Mouse (Mus musculus) stomach, embryonic 14.5 days (tissue): ENCODE data around the gene 9530077C05Rik. TPM values are rescaled to one million over a fixed set of nuclear protein-coding genes. Genes with fewer than 3 reads are reported as not detected.
"Not testable (repeated sequence)": the region's sequence is repeated elsewhere in the genome, so short reads cannot be mapped to it uniquely, and the experiment has no call there.

ENCODE experiments used
- ATAC-seq: fragments of 200-750 bp; cut with Nextera tagmentation; 2 replicates; pipeline ENCODE4 v1.8.0; 2017; ENCODE audit warnings: low read depth, moderate TSS enrichment; ENCODE audit not compliant: insufficient number of reproducible peaks, insufficient read depth, low FRiP score
- H3K27ac ChIP-seq: fragments of 300-500 bp; sonication (generic); 2 replicates; pipeline ENCODE4 v1.5.1; 2014; ENCODE audit warnings: mild to moderate bottlenecking, low read length, moderate library complexity, mixed read lengths
- H3K27me3 ChIP-seq: fragments of 300-500 bp; sonication (generic); 2 replicates; pipeline ENCODE4 v1.6.1; 2014; ENCODE audit warnings: low read length, control low read depth, mixed read lengths; ENCODE audit not compliant: control insufficient read depth, insufficient read depth
- H3K36me3 ChIP-seq: fragments of 300-500 bp; sonication (generic); 2 replicates; pipeline ENCODE4 v1.6.1; 2014; ENCODE audit warnings: mild to moderate bottlenecking, control low read depth, low read length, moderate library complexity, mixed read lengths; ENCODE audit not compliant: control insufficient read depth, insufficient read depth
- H3K4me1 ChIP-seq: fragments of 300-500 bp; sonication (generic); 2 replicates; pipeline ENCODE4 v1.6.1; 2014; ENCODE audit warnings: low read length, control low read depth, mixed read lengths; ENCODE audit not compliant: control insufficient read depth, insufficient read depth
- H3K4me2 ChIP-seq: fragments of 300-500 bp; sonication (generic); replicated peaks from 2 replicates; pipeline ENCODE4 v1.6.1; 2014; ENCODE audit warnings: low read depth, low read length, control low read depth
- H3K4me3 ChIP-seq: fragments of 300-500 bp; sonication (generic); 2 replicates; pipeline ENCODE4 v1.5.1; 2014; ENCODE audit warnings: low read depth, low read length, control low read depth
- H3K9ac ChIP-seq: fragments of 300-500 bp; sonication (generic); replicated peaks from 2 replicates; pipeline ENCODE4 v1.6.1; 2014; ENCODE audit warnings: low read depth, mild to moderate bottlenecking, control low read depth, low read length, moderate library complexity, mixed read lengths
- H3K9me3 ChIP-seq: fragments of 300-500 bp; sonication (generic); 2 replicates; pipeline ENCODE4 v1.6.1; 2016; ENCODE audit warnings: low read depth, low read length, control low read depth; ENCODE audit not compliant: control insufficient read depth
- WGBS: fragments of 180-500 bp; shearing (Covaris S2); extraction: QIAGEN DNeasy Blood & Tissue Kit; methylation state at CpG from one replicate; pipeline ENCODE4 v1.1.7; 2014; 5-methylcytosine and 5-hydroxymethylcytosine counted together
- polyA plus RNA-seq: library from polyadenylated mRNA; unstranded; fragments of >200 nt; fragmentation: Nextera tagmentation; extraction: Ambion mirVana; gene quantifications from 2 replicates; pipeline ENCODE4 v1.2.1, GENCODE M21; 2014

Gene 9530077C05Rik
- polyA plus RNA-seq, 1 experiment from 2014 or later, result 6.2 TPM

DNA sequence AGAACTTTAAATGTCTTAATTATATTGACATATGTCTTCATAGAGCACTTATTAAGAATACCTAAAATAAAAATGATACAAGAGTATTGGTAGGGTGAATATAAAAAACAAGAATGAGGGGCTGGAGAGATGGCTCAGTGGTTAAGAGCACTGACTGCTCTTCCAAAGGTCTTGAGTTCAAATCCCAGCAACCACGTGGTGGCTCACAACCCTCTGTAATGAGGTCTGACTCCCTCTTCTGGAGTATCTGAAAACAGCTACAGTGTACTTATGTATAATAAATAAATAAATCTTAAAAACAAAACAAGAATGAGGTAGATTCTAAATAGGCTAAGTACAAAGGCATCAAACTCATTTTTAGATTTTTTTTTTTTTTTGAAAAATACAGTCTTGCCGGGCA lies 7.8 kb upstream of the 9530077C05Rik start:
- not testable (repeated sequence) for H3K27me3 ChIP-seq, H3K4me1 ChIP-seq, H3K36me3 ChIP-seq, H3K27ac ChIP-seq, H3K4me2 ChIP-seq, H3K9me3 ChIP-seq, ATAC-seq, H3K4me3 ChIP-seq, H3K9ac ChIP-seq
- 68% methylated on average over 2 of the region's 2 CpGs for WGBS

DNA sequence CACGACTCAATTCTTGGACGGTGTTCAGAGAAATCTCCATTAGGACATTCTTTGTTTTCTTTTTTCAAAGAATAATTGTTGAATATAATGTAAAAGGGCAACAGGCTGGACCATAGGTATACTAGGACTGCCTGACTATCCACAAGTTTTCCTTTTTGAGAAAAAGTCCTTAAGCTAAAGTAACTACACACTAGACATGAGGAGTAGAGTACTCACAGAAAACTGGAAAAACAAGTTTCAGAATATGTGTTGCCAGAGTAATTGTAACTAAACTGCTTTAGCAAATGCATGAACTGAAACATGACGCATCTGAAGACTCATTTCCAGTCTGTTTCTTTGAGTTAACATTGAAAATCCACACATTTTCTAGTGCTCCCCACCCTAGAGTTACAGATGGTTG lies 5.9 kb upstream of the 9530077C05Rik start:
- Histone ChIP-seq H3K4me1 (no peaks in the 10 kb centered on the region), H3K36me3 (no peaks in the 10 kb centered on the region), H3K27me3 (no peaks in the 10 kb centered on the region), H3K9me3 (no peaks in the 10 kb centered on the region), H3K27ac (no peak overlapping the region; the same call in 1 of the 2 replicates), H3K4me3 (no peak overlapping the region), H3K4me2 (no peak overlapping the region), H3K9ac (no peak overlapping the region)
- ATAC-seq, result no peak
- WGBS, result 63% methylated on average over 3 of the region's 3 CpGs

DNA sequence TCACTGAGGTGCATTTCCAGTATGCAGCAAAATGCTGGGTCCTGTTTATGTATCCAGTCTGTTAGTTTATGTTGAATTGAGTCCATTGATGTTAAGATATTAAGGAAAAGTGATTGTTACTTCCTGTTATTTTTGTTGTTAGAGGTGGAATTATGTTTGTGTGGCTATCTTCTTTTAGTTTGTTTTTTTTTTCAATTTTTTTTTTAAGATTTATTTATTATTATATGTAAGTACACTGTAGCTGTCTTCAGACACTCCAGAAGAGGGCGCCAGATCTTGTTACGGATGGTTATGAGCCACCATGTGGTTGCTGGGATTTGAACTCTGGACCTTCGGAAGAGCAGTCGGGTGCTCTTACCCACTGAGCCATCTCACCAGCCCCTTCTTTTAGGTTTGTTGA lies 3.7 kb upstream of the 9530077C05Rik start:
- H3K36me3 ChIP-seq, ATAC-seq, H3K9ac ChIP-seq, H3K27me3 ChIP-seq, H3K4me2 ChIP-seq, H3K27ac ChIP-seq, H3K4me1 ChIP-seq, H3K4me3 ChIP-seq, H3K9me3 ChIP-seq: not testable (repeated sequence)
- WGBS, result 65% methylated on average over 3 of the region's 4 CpGs

DNA sequence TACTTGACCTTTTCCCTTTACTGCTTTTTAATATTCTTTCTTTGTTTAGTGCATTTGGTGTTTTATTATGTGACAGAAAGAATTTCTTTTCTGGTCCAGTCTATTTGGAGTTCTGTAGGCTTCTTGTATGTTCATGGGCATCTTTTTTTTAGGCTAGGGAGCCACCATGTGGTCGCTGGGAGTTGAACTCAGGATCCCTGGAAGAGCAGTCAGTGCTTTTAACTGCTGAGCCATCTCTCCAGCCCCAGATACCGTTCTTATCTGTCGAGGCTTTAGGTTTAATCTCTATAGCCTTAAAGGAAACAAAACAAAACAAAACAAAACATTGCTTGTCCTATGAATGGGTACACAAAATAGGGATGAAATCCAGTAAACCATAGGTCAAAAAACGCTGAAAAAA lies 3.0 kb upstream of the 9530077C05Rik start:
- H3K27me3 ChIP-seq, H3K4me3 ChIP-seq, H3K9me3 ChIP-seq, ATAC-seq, H3K4me1 ChIP-seq, H3K36me3 ChIP-seq, H3K4me2 ChIP-seq, H3K9ac ChIP-seq, H3K27ac ChIP-seq: not testable (repeated sequence)
- 22% methylated on average over 4 of the region's 4 CpGs for WGBS

DNA sequence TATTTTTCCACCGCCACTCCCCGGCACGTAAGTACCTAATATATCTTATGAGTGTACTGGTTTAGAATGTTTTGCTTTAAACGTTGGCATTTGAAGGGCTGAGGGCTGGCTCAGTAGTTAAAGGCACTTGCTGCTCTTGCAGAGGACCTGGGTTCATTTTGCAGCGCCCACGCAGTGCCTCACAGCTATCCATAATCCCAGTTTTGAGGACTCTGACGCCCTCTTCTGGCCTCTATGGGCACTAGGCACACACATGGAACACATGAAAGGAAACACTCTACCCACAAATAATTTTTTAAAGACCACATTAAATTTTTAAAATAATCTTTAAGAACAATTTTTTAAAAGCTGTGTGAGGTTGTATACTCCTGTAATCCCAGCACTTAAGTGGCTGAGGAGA lies 1.8 kb upstream of the 9530077C05Rik start:
- Histone ChIP-seq H3K36me3 (no peaks in the 10 kb centered on the region), H3K9ac (no peak overlapping the region), H3K4me1 (no peaks in the 10 kb centered on the region), H3K4me2 (no peak overlapping the region), H3K27ac (no peak overlapping the region), H3K4me3 (no peak overlapping the region), H3K9me3 (no peaks in the 10 kb centered on the region), H3K27me3 (no peaks in the 10 kb centered on the region)
- WGBS, result 69% methylated on average over 7 of the region's 7 CpGs
- ATAC-seq, result no peak

DNA sequence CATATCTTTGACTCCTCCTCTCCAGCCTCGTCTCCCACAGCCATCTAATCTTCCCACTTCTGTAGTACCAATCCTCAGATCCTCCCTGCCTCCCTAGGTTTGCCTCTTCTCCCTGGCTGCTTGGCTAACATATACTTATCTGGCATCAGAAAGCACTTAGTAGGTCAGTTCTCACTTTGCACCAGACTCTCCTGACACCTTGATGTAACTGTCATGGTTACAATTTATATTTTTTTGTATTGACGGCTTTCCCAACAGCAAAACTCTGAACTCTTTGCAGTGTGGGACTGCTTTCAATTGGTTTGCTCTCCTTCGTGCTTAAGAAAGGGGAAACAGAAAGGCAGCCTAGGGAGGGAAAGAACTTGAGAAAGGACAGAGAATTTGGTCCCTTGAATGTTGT lies 4.9 kb downstream of the 9530077C05Rik start:
- WGBS, result 72% methylated on average over 3 of the region's 3 CpGs
- ATAC-seq, result no peak

DNA sequence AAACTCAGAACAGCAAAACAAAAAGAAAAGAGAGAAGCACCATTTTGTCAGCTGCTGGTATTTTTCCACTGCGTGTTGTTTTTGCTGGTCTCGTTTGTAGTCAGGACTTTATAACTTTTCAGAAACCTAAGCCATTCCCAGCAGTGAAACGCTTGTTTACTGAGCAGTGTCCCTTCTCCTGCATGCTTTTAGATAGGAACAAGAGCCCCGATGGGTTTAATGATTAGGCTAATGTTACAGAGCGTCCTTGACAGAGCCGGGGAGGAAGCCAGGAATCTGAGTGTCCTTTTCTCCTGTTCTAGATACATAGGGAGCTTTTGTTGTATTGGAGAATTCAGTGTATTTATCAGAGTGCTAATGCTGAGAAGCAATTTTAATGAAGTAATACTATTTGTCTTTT lies 6.2 kb downstream of the 9530077C05Rik start:
- no peak for ATAC-seq
- no peak overlapping the region for H3K27ac ChIP-seq
- no peak overlapping the region for H3K4me3 ChIP-seq
- WGBS, result 42% methylated on average over 6 of the region's 6 CpGs
- no peak overlapping the region for H3K4me2 ChIP-seq
- no peaks in the 10 kb centered on the region for H3K9me3 ChIP-seq
- H3K9ac ChIP-seq, result no peak overlapping the region
- no peaks in the 10 kb centered on the region for H3K4me1 ChIP-seq
- no peaks in the 10 kb centered on the region for H3K27me3 ChIP-seq
- H3K36me3 ChIP-seq, result no peaks in the 10 kb centered on the region

More for the DNA sequence above, 4.9 kb downstream of the 9530077C05Rik start:
- H3K27me3 ChIP-seq, result no peaks in the 10 kb centered on the region
- H3K27ac ChIP-seq, result no peak overlapping the region
- H3K4me2 ChIP-seq, result no peak overlapping the region
- H3K4me1 ChIP-seq, result no peaks in the 10 kb centered on the region
- no peaks in the 10 kb centered on the region for H3K36me3 ChIP-seq
- H3K4me3 ChIP-seq, result no peak overlapping the region
- no peaks in the 10 kb centered on the region for H3K9me3 ChIP-seq
- no peak overlapping the region for H3K9ac ChIP-seq

DNA sequence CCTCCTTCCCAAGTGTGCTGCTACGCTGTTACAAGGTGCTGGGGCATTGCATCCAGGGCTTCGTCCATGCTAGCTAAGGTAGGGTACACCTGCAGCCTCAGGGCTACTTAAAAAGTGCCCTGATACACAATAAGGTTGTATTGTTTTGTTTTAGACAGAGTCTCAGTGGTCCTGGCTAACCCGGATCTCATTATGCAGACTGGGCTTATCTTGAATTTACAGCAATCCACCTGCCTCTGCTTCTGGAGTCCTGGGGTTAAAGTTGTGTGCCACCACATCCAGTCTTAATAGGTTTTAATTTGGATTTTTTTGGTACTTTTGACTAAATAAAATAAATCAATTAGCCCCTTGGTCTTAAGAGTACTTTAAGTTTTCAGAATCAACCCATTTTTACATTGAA lies 8.6 kb downstream of the 9530077C05Rik start:
- Histone ChIP-seq H3K9ac (no peak overlapping the region), H3K9me3 (no peaks in the 10 kb centered on the region), H3K4me3 (no peak overlapping the region), H3K4me1 (no peaks in the 10 kb centered on the region), H3K36me3 (no peaks in the 10 kb centered on the region), H3K27ac (no peak overlapping the region), H3K27me3 (no peaks in the 10 kb centered on the region), H3K4me2 (no peak overlapping the region)
- WGBS, result 82% methylated on average over 3 of the region's 3 CpGs
- no peak for ATAC-seq

DNA sequence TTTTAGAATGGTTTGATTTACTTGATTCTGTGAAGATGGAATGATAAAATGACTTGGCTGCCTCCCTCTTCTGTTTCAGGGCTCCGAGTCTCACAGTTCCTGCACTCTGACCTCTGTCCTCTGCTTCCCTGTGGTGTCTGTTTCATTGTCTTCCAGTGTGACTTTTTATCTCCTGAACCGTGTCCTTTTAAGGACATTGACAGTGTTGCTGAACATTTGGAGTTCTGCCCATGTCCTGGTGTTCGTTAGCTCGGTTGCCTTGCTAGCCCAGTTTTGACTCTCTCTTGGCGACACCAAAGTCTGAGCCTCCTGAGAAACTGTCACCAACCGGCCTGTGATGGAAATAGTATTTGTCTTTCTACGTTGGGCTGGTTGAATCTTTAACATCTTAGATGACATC lies 9.2 kb downstream of the 9530077C05Rik start:
- Histone ChIP-seq H3K9ac (no peak overlapping the region), H3K9me3 (no peaks in the 10 kb centered on the region), H3K36me3 (no peaks in the 10 kb centered on the region), H3K27ac (no peak overlapping the region), H3K4me2 (no peak overlapping the region), H3K4me3 (no peak overlapping the region), H3K4me1 (no peaks in the 10 kb centered on the region), H3K27me3 (no peaks in the 10 kb centered on the region)
- no peak for ATAC-seq
- 56% methylated on average over 7 of the region's 7 CpGs for WGBS
